Mouse (Mus musculus) gastrocnemius, postnatal 36 days (tissue): ENCODE results near the gene Pde4a. TPM values are rescaled to one million over a fixed set of nuclear protein-coding genes. Genes with fewer than 3 reads are reported as not detected.
"Not testable (repeated sequence)": the region's sequence is repeated elsewhere in the genome, so short reads cannot be mapped to it uniquely, and the experiment has no call there.

Source experiments
- DNase-seq, 2 experiments: peaks; one replicate each; pipeline ENCODE4 v3.0.0; 2022
- intact Hi-C: fragments of 180-260 bp; cut with DNase I; formaldehyde crosslinking; loops from one replicate; pipeline ENCODE4 v1.15.1; 2025
- total RNA-seq, 2 experiments: library from RNA; stranded (reverse); gene quantifications; 2 replicates each; pipeline ENCODE4 v1.2.3; 2021

The Pde4a gene
- total RNA-seq, 2 experiments from 2014 or later = 42.2 to 53.9 TPM

- intact Hi-C loops = no loop called here
- no peak for DNase-seq
Observed at GRCm38 (mm10) chr9:21172364-21172763, 6.8 kb downstream of the Pde4a start.

DNA sequence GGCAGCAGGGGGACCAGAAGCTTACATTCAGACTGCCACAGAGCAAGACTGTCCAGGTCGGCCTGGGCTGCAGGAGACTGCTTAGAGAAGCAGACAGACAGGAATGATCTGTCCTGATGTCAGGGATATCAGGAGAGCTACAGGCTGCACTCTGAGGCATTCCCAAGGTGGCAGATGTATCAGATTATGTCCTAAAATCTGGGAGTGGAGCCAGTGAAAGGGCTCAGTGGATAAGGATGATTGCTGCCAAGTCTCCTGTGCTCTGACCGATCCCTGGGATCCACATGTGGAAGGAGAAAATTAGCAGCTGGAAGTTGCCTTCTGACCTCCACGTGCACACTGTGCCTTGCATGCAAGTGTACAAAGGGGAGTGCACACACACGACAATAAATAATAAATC, 14.9 kb downstream of the Pde4a start:
- DNase-seq = no peak
- intact Hi-C loops = no loop called here

GRCm38 (mm10) chr9:21180841-21181240, 15.3 kb downstream of the Pde4a start:
- no peak for DNase-seq
- intact Hi-C loops = no loop called here

- intact Hi-C loops = no loop called here
- no peak for DNase-seq
Observed at GRCm38 (mm10) chr9:21181421-21182220, 16.1 kb downstream of the Pde4a start.

DNA sequence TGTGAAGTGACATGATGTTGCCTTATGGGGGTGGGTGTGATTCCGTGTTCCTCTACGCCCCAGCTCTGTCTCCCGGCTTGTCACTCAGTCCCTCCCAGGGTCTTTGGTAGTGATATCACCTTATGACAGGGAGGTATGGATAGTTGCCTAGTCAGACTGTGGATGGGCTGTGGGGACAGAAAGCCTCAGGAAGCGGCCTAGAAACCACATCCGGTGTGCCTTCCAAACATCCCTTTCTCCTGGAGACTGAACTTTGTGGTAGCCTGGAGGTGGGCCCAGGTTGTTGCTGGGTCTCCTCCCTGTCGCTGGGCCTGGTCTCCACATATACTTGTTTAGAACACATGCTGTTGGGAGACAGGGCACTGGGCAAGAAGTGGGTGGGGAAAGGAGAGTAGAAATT, 17.9 kb downstream of the Pde4a start:
- no peak for DNase-seq
- intact Hi-C loops = no loop called here

DNA sequence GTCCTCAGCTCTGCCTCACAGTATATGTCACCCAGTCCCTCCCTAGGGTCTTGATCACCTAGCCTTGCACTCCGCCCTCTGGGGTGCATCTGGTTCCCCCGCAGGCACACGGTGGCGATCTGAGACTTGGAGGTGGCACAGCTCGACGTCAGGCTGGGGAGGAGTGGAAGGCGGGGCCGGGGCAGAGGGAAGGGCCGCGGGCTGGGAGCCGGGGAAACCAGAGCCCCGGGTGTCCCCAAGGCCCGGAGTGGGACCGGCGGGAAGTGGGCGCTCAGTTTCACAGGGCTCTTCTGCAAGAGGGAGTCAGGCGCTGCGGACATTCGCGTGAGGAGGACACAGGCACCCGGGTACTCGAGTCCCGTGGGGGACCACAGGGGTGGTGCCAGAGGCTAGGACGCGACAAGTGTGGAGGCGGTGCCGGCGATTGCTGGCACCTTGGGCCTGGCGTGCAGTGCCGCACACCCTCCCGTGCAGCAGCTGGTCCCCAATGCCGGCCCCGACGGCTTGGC, 18.4 kb downstream of the Pde4a start:
- DNase-seq = peak; percentile 69 to 73
- intact Hi-C loops = no loop called here

GRCm38 (mm10) chr9:21184733-21185132, 19.2 kb downstream of the Pde4a start:
- DNase-seq = peak; percentile 68 to 73
- intact Hi-C loops = no loop called here

GRCm38 (mm10) chr9:21185436-21185835, 19.9 kb downstream of the Pde4a start:
- DNase-seq = peak; percentile 41 to 45
- intact Hi-C loops = no loop called here

DNA sequence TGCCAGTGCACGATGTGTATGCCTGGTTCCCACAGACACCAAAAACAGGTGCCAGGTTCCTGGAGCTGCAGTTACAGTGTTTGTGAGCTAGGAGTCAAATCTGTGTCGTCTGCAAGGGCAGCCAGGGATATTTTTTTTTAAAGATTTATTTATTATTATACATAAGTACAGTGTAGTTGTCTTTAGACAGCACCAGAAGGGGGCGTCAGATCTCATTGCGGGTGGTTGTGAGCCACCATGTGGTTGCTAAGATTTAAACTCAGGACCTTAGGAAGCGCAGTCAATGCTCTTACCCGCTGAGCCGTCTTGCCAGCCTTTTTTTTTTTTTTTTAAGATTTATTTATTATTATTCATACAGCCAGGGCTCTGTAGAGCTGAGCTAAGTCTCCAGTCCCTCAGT, 24.4 kb downstream of the Pde4a start:
- intact Hi-C loops = no loop called here
- DNase-seq = no peak

- DNase-seq = no peak
- intact Hi-C loops = no loop called here
Observed at GRCm38 (mm10) chr9:21190670-21191069, 25.2 kb downstream of the Pde4a start.

DNA sequence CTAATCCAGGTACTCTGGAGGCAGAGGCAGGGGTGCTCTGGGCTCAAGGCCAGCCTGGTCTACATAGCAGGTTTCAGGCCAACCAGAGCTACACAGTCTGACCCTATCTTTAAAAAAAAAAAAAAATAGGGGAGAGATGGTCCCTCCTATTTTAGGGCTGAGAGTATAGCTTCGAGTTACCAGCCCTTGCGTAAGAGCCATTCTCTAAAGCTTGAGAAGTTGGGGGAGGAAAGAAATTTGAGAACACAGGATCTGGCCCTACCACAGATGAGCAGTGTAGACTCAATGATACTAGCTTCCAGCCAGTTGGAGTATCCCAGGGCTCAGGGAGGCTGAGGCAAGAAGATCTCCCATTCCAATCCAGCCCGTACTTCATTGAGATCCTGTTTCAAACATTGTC, 28.3 kb downstream of the Pde4a start:
- intact Hi-C loops = no loop called here
- DNase-seq = no peak

GRCm38 (mm10) chr9:21194787-21195493, 29.4 kb downstream of the Pde4a start:
- intact Hi-C loops = no loop called here
- no peak for DNase-seq

GRCm38 (mm10) chr9:21195736-21196505, 30.4 kb downstream of the Pde4a start:
- intact Hi-C loops, DNase-seq: not testable (repeated sequence)

GRCm38 (mm10) chr9:21196521-21197433, 31.3 kb downstream of the Pde4a start:
- no peak for DNase-seq
- intact Hi-C loops = no loop called here

DNA sequence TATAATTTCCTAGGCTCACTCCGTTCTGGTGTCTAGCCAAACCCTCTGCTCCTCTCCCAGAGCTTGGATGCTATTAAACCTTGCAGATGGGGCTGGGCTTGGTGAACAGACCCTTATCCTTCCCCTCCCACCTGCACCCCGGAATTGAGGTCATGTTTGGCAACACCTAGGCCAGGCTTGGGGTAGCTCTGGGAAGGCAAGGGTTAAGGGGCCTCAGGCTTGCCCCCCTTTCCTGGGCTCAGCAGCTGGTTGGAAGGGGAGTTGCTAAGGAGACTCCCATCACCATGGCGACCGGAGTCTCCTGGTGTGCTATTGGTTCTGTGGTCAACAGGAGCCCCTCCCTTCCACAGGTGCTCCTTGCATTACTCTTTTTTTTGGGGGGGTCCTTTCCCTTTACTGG, 32.5 kb downstream of the Pde4a start:
- intact Hi-C loops = no loop called here
- DNase-seq = no peak

- intact Hi-C loops = no loop called here
Observed at GRCm38 (mm10) chr9:21198960-21199359, 33.4 kb downstream of the Pde4a start.

GRCm38 (mm10) chr9:21204156-21204527, 38.6 kb downstream of the Pde4a start:
- no peak for DNase-seq
- intact Hi-C loops = no loop called here

More at GRCm38 (mm10) chr9:21198960-21199359, 33.4 kb downstream of the Pde4a start:
- DNase-seq = no peak

DNA sequence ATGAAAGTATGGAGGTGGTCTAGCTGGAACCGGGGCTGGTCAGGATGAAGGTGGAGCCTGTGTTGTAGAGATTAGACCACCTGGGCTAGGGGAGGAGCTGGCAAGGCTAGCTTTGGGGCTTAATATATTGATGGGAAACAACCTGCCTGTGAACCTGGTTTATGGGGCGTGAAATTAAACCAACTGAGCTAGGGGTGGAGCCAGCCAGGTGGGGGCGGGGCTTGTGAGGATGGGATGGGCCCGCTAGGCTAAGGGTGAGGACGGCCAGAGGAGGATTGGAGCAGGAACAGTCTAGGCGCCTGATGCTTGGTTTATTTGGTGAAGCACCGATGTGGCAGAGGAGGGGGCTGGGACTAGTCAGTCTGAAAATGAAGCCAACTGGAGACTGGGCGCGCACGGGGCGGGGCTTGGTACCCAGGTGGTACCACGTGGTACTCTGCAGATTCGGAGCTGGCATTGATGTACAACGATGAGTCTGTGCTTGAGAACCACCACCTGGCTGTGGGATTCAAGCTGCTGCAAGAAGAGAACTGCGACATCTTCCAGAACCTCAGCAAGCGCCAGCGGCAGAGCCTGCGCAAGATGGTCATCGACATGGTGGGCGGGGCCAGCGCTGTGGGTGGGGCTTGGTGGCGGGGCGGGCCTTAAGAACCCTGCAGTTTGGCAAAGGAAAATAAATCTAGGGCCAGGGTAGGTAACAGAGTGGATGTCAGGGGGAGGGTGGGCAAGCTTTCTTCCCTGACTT, 39.2 kb downstream of the Pde4a start:
- DNase-seq = no peak
- intact Hi-C loops = no loop called here

- intact Hi-C loops = no loop called here
- no peak for DNase-seq
Observed at GRCm38 (mm10) chr9:21206848-21207247, 41.3 kb downstream of the Pde4a start.
